Mouse (Mus musculus): Measurements from ENCODE around the gene Nup210l. TPM values are rescaled to one million over a fixed set of nuclear protein-coding genes. Genes with fewer than 3 reads are reported as not detected.
A peak's percentile ranks its signal among the peaks of the same experiment; 100 is the strongest.
"Not testable (repeated sequence)": the region's sequence is repeated elsewhere in the genome, so short reads cannot be mapped to it uniquely, and the experiment has no call there.

The Nup210l gene
- total RNA-seq, 2 experiments from 2014 or later = 0.08 TPM

GRCm38 (mm10) chr3:90088617-90089016 lies 15.3 kb upstream of the Nup210l start:
- intact Hi-C loops (cut with DNase I) = no loop called here
- no peak for DNase-seq (ENCODE audit: low spot score)

- DNase-seq (ENCODE audit: low spot score) = no peak
- intact Hi-C loops (cut with DNase I) = no loop called here
Observed at GRCm38 (mm10) chr3:90090892-90091291, 13.0 kb upstream of the Nup210l start.

- no peak for DNase-seq (ENCODE audit: low spot score)
- intact Hi-C loops (cut with DNase I) = no loop called here
Observed at GRCm38 (mm10) chr3:90094453-90094852, 9.5 kb upstream of the Nup210l start.

GRCm38 (mm10) chr3:90097928-90098327 lies 6.0 kb upstream of the Nup210l start:
- no peak for DNase-seq (ENCODE audit: low spot score)
- intact Hi-C loops (cut with DNase I) = no loop called here

GRCm38 (mm10) chr3:90101010-90101409 lies 2.9 kb upstream of the Nup210l start:
- DNase-seq (ENCODE audit: low spot score) = no peak
- intact Hi-C loops (cut with DNase I) = no loop called here

- intact Hi-C loops (cut with DNase I) = no loop called here
- no peak for DNase-seq (ENCODE audit: low spot score)
Observed at GRCm38 (mm10) chr3:90101673-90102072, 2.3 kb upstream of the Nup210l start.

- DNase-seq (ENCODE audit: low spot score) = no peak
- intact Hi-C loops (cut with DNase I) = no loop called here
Observed at GRCm38 (mm10) chr3:90102239-90102638, 1.7 kb upstream of the Nup210l start.

- intact Hi-C loops (cut with DNase I) = no loop called here
Observed at GRCm38 (mm10) chr3:90103176-90103575, 756 bp upstream of the Nup210l start.

GRCm38 (mm10) chr3:90111706-90112105 lies 7.8 kb downstream of the Nup210l start:
- no peak for DNase-seq (ENCODE audit: low spot score)

More at GRCm38 (mm10) chr3:90103176-90103575, 756 bp upstream of the Nup210l start:
- no peak for DNase-seq (ENCODE audit: low spot score)

GRCm38 (mm10) chr3:90114342-90114741 lies 10.4 kb downstream of the Nup210l start:
- intact Hi-C loops (cut with DNase I) = no loop called here
- no peak for DNase-seq (ENCODE audit: low spot score)

More at GRCm38 (mm10) chr3:90111706-90112105, 7.8 kb downstream of the Nup210l start:
- intact Hi-C loops (cut with DNase I) = no loop called here

GRCm38 (mm10) chr3:90115526-90115925 lies 11.6 kb downstream of the Nup210l start:
- no peak for DNase-seq (ENCODE audit: low spot score)
- intact Hi-C loops (cut with DNase I) = no loop called here

GRCm38 (mm10) chr3:90118132-90118790 lies 14.3 kb downstream of the Nup210l start:
- intact Hi-C loops (cut with DNase I) = no loop called here
- DNase-seq (ENCODE audit: low spot score) = peak; percentile 9

GRCm38 (mm10) chr3:90122036-90122435 lies 18.1 kb downstream of the Nup210l start:
- intact Hi-C loops (cut with DNase I); DNase-seq (ENCODE audit: low spot score): not testable (repeated sequence)

- DNase-seq (ENCODE audit: low spot score) = no peak
- intact Hi-C loops (cut with DNase I) = no loop called here
Observed at GRCm38 (mm10) chr3:90125710-90126109, 21.8 kb downstream of the Nup210l start.

- intact Hi-C loops (cut with DNase I) = no loop called here
- no peak for DNase-seq (ENCODE audit: low spot score)
Observed at GRCm38 (mm10) chr3:90127881-90128280, 23.9 kb downstream of the Nup210l start.

- intact Hi-C loops (cut with DNase I) = no loop called here
- DNase-seq (ENCODE audit: low spot score) = no peak
Observed at GRCm38 (mm10) chr3:90132745-90133144, 28.8 kb downstream of the Nup210l start.

GRCm38 (mm10) chr3:90133331-90133730 lies 29.4 kb downstream of the Nup210l start:
- intact Hi-C loops (cut with DNase I) = no loop called here
- DNase-seq (ENCODE audit: low spot score) = no peak

- no peak for DNase-seq (ENCODE audit: low spot score)
- intact Hi-C loops (cut with DNase I) = no loop called here
Observed at GRCm38 (mm10) chr3:90134483-90134882, 30.6 kb downstream of the Nup210l start.

GRCm38 (mm10) chr3:90134993-90135392 lies 31.1 kb downstream of the Nup210l start:
- DNase-seq (ENCODE audit: low spot score) = no peak

GRCm38 (mm10) chr3:90136660-90137059 lies 32.7 kb downstream of the Nup210l start:
- no peak for DNase-seq (ENCODE audit: low spot score)
- intact Hi-C loops (cut with DNase I) = no loop called here

More at GRCm38 (mm10) chr3:90134993-90135392, 31.1 kb downstream of the Nup210l start:
- intact Hi-C loops (cut with DNase I) = no loop called here

- intact Hi-C loops (cut with DNase I) = no loop called here
- DNase-seq (ENCODE audit: low spot score) = no peak
Observed at GRCm38 (mm10) chr3:90137606-90138005, 33.7 kb downstream of the Nup210l start.

GRCm38 (mm10) chr3:90139962-90140361 lies 36.0 kb downstream of the Nup210l start:
- intact Hi-C loops (cut with DNase I) = no loop called here
- no peak for DNase-seq (ENCODE audit: low spot score)

Measured in heart, postnatal 25 days (tissue).